Mouse (Mus musculus): ENCODE results near the gene Alg9. TPM values are rescaled to one million over a fixed set of nuclear protein-coding genes. Genes with fewer than 3 reads are reported as not detected.

Alg9 gene
- total RNA-seq, 2 experiments from 2014 or later, result 29.0 to 31.1 TPM

DNA sequence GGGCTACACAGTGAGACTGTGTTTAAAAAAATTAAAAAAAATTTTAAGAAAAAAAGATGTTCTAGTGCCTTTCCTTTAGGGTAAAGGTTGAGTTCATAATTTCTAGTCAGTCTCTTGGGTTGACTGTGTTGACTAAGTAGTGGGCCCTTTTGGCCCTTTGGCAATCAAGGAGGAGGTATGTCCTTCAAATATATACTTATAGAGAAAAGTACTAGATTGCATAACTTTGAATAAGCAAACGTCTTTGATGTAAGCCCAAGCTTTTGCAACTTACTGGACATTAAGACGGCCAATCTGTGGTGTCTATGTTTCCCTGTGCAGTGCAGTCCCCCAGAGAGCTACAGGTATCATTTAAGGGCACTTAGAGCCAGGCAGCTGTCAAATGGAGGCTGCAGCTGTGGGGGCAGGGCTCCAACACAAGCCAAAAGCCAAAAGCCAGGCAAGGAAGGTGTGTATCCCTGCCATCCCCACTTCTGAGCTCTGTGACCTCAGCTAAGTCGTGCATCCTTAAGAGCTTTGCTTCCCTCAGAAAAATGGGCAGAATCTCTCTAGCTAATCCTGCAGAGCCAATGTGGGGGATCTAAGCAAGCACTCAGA is 115.8 kb downstream of the Alg9 start:
- TF ChIP-seq CTCF (conservative IDR thresholded peaks at IDR 0.05), result no peak
- DNase-seq (ENCODE audit: low spot score in 2 of 2), result no peak
- H3K27ac ChIP-seq, result no peak overlapping the region
- H3K4me3 ChIP-seq, result no peak overlapping the region

Other genes starting within 250 kb of the Alg9 start
- 10 to 100 TPM; 36.5 to 42.5 TPM for gene Pts, start 246.3 kb upstream of the Alg9 start, total RNA-seq (2021)
- gene Il18, start 220.2 kb upstream of the Alg9 start, total RNA-seq (2021), result 10 to 100 TPM; 25.3 to 25.9 TPM
- gene Bco2, start 219.8 kb upstream of the Alg9 start, total RNA-seq (2021), result 1 to 10 TPM; 3.8 to 3.9 TPM
- gene Tex12, start 213.7 kb upstream of the Alg9 start, total RNA-seq (2021), result not detected
- gene Sdhd, start 171.2 kb upstream of the Alg9 start, total RNA-seq (2021), result 100 to 1,000 TPM; 109 to 112 TPM
- 100 to 1,000 TPM; 206 to 234 TPM for gene Timm8b, start 171.1 kb upstream of the Alg9 start, total RNA-seq (2021)
- 1 to 10 TPM; 2.3 to 2.7 TPM for gene Pih1d2, start 157.7 kb upstream of the Alg9 start, total RNA-seq (2021)
- 10 to 100 TPM; 20.8 to 22.1 TPM for gene Nkapd1, start 157.6 kb upstream of the Alg9 start, total RNA-seq (2021)
- 100 to 1,000 TPM; 131 to 136 TPM for gene Dlat, start 115.2 kb upstream of the Alg9 start, total RNA-seq (2021)
- 10 to 100 TPM; 80.1 to 87.4 TPM for gene Dixdc1, start 35.5 kb upstream of the Alg9 start, total RNA-seq (2021)
- 1 to 10 TPM in 1 of 2 experiments, under 1 TPM in 1; 0.87 to 1.9 TPM for gene 2310030G06Rik, start 28.5 kb upstream of the Alg9 start, total RNA-seq (2021)
- 100 to 1,000 TPM; 117 to 119 TPM for gene Cryab, start 23.7 kb upstream of the Alg9 start, total RNA-seq (2021)
- under 1 TPM; 0.51 to 0.79 TPM for gene Hspb2, start 22.7 kb upstream of the Alg9 start, total RNA-seq (2021)
- 1 to 10 TPM; 5.5 to 6.3 TPM for gene Fdxacb1, start 6.8 kb upstream of the Alg9 start, total RNA-seq (2021)
- 10 to 100 TPM; 29.6 to 30.2 TPM for gene 1110032A03Rik, start 501 bp downstream of the Alg9 start, total RNA-seq (2021)
- 10 to 100 TPM; 14.9 to 18.1 TPM for gene Ppp2r1b, start 70.3 kb downstream of the Alg9 start, total RNA-seq (2021)
- 10 to 100 TPM; 39.5 to 45.2 TPM for gene Sik2, start 234.1 kb downstream of the Alg9 start, total RNA-seq (2021)